Mouse (Mus musculus) testis, adult 2 months (tissue): ENCODE results near the gene Syne1. TPM values are rescaled to one million over a fixed set of nuclear protein-coding genes. Genes with fewer than 3 reads are reported as not detected.
A peak's percentile ranks its signal among the peaks of the same experiment; 100 is the strongest.

Source experiments
- H3K27ac ChIP-seq: fragments of 200-500 bp; 2 replicates; pipeline ENCODE4 v1.5.1; 2012; ENCODE audit warnings: low read depth, low read length; ENCODE audit not compliant: control insufficient read depth, insufficient read depth
- H3K27me3 ChIP-seq: fragments of 200-500 bp; 2 replicates; pipeline ENCODE4 v1.6.1; 2012; ENCODE audit warnings: mild to moderate bottlenecking, low read length, moderate library complexity; ENCODE audit not compliant: control insufficient read depth, insufficient read depth
- H3K36me3 ChIP-seq: fragments of 200-500 bp; 2 replicates; pipeline ENCODE4 v1.6.1; 2012; ENCODE audit warnings: mild to moderate bottlenecking, low read length; ENCODE audit not compliant: control insufficient read depth, insufficient read depth
- H3K4me1 ChIP-seq: fragments of 200-500 bp; 2 replicates; pipeline ENCODE4 v1.6.1; 2012; ENCODE audit warnings: low read length; ENCODE audit not compliant: control insufficient read depth, insufficient read depth
- H3K4me3 ChIP-seq: fragments of 200-500 bp; 2 replicates; pipeline ENCODE4 v1.5.1; 2012; ENCODE audit warnings: low read depth, mild to moderate bottlenecking, low read length, moderate library complexity, mixed read lengths; ENCODE audit not compliant: control insufficient read depth
- CTCF ChIP-seq: fragments of 200-500 bp; IDR thresholded peaks from 2 replicates; pipeline ENCODE4 v1.5.1; 2012; ENCODE audit warnings: low read depth, mild to moderate bottlenecking, inconsistent platforms, low read length, moderate library complexity; ENCODE audit not compliant: control insufficient read depth, insufficient read depth, insufficient replicate concordance
- POLR2A ChIP-seq: fragments of 200-500 bp; IDR thresholded peaks from 2 replicates; pipeline ENCODE4 v1.6.1; 2012; ENCODE audit warnings: low read depth, mild to moderate bottlenecking, inconsistent platforms, low read length, moderate library complexity; ENCODE audit not compliant: control insufficient read depth
- polyA plus RNA-seq: library from polyadenylated mRNA; depleted of rRNA; stranded (reverse); fragments of >200 nt; gene quantifications from 2 replicates; pipeline ENCODE4 v1.2.3, GENCODE M21; 2012

Syne1 gene
- polyA plus RNA-seq, 1 experiment, result 2.4 TPM

- Histone ChIP-seq H3K36me3 (no peaks in the 10 kb centered on the region), H3K4me1 (peaks cover 7% of the 10 kb centered on the region), H3K27ac (peak overlapping the region; percentile 39; the same call in 1 of the 2 replicates), H3K4me3 (peak overlapping the region; percentile 83), H3K27me3 (no peaks in the 10 kb centered on the region)
- TF ChIP-seq POLR2A, result no peak
These were observed 887 bp downstream of the Syne1 start for GRCm38 (mm10) chr10:5550168-5551021.

- TF ChIP-seq CTCF (no peak), POLR2A (no peak)
- H3K27ac ChIP-seq, result no peak overlapping the region; the same call in 1 of the 2 replicates
- H3K4me3 ChIP-seq, result peak overlapping the region; percentile 83
- H3K36me3 ChIP-seq, result no peaks in the 10 kb centered on the region
- no peaks in the 10 kb centered on the region for H3K27me3 ChIP-seq
- H3K4me1 ChIP-seq, result peaks cover 7% of the 10 kb centered on the region
These were observed 1.5 kb downstream of the Syne1 start for GRCm38 (mm10) chr10:5549871-5550167.

- Histone ChIP-seq H3K4me3 (no peak overlapping the region), H3K27ac (peak overlapping the region; percentile 8; the same call in 1 of the 2 replicates), H3K36me3 (no peaks in the 10 kb centered on the region), H3K27me3 (no peaks in the 10 kb centered on the region), H3K4me1 (peaks cover 7% of the 10 kb centered on the region)
- TF ChIP-seq CTCF (no peak), POLR2A (no peak)
These were observed 2.6 kb downstream of the Syne1 start for GRCm38 (mm10) chr10:5548651-5549050.

- no peaks in the 10 kb centered on the region for H3K27me3 ChIP-seq
- no peak overlapping the region for H3K4me3 ChIP-seq
- no peak overlapping the region for H3K27ac ChIP-seq
- peaks cover 7% of the 10 kb centered on the region for H3K4me1 ChIP-seq
- TF ChIP-seq CTCF (no peak), POLR2A (no peak)
- no peaks in the 10 kb centered on the region for H3K36me3 ChIP-seq
These were observed 3.5 kb downstream of the Syne1 start for GRCm38 (mm10) chr10:5547769-5548168.

DNA sequence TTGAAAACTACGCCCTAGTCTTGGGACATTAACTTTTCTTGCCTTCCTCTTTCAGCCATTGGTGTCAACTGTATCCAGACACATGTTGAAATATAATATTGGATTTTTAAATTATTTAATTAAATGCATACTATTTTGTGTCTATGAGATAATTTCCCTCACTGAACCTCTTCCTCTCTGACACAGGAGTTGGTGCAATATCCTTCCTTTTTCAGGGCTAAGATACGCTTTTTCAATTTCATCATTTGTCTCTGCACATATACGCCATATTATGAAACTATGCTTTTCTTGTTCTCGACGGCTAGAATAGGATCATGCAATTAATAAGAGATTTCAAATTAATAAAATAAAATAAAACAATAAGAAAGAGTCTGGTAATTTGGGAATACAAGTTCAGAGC lies 4.9 kb downstream of the Syne1 start:
- Histone ChIP-seq H3K4me1 (peaks cover 7% of the 10 kb centered on the region), H3K36me3 (no peaks in the 10 kb centered on the region)
- no peak for TF ChIP-seq POLR2A
- TF ChIP-seq CTCF, result no peak

GRCm38 (mm10) chr10:5528284-5528683 lies 23.0 kb downstream of the Syne1 start:
- TF ChIP-seq CTCF, result no peak
- TF ChIP-seq POLR2A, result no peak
- H3K4me3 ChIP-seq, result no peak overlapping the region

More for the DNA sequence above, 4.9 kb downstream of the Syne1 start:
- Histone ChIP-seq H3K27ac (no peak overlapping the region), H3K4me3 (no peak overlapping the region), H3K27me3 (no peaks in the 10 kb centered on the region)

DNA sequence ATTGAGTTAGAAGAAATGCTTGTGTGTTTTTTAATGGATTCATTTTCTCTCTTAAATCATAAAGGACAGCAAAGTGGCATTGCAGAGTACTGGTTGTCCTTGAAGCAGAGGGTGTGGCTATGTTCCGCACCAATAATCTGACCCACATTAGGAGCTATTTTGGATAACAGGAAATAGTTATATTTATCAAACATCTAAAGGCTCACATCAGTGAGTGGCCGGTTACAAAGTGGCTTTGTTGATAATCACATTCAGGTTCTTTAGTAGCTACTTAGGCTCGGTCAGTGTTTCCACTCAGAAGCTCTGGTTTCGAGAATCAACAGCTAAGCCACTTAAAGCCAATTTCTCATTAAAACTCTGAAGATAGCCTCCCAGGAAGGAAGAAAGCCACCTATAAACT lies 23.6 kb downstream of the Syne1 start:
- no peaks in the 10 kb centered on the region for H3K36me3 ChIP-seq
- no peak overlapping the region for H3K27ac ChIP-seq
- no peak overlapping the region for H3K4me3 ChIP-seq
- H3K27me3 ChIP-seq, result no peaks in the 10 kb centered on the region
- TF ChIP-seq POLR2A (no peak), CTCF (no peak)
- no peaks in the 10 kb centered on the region for H3K4me1 ChIP-seq

More at GRCm38 (mm10) chr10:5528284-5528683, 23.0 kb downstream of the Syne1 start:
- H3K36me3 ChIP-seq, result no peaks in the 10 kb centered on the region
- no peak overlapping the region for H3K27ac ChIP-seq
- no peaks in the 10 kb centered on the region for H3K27me3 ChIP-seq
- H3K4me1 ChIP-seq, result no peaks in the 10 kb centered on the region

DNA sequence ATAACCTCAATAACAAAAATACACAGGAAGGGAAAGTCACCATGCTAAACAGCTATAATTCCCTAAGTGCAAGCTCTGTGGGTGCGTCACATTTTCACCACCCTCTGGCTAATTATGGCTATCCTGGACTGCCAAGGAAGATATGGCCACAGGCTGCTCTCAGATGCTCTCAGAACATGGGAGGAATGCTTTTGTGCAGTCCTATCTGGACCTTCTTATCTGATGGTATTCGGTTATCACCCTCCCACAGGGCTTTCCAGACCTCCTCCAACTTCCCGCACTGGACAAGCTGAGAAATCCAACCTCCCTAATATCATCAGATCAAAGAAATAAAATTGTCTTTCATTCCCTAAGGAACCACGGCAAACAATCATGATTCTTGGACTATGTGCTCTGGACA lies 28.4 kb downstream of the Syne1 start:
- no peaks in the 10 kb centered on the region for H3K27me3 ChIP-seq
- no peak overlapping the region for H3K27ac ChIP-seq
- no peaks in the 10 kb centered on the region for H3K4me1 ChIP-seq
- TF ChIP-seq CTCF, result no peak
- no peak for TF ChIP-seq POLR2A
- H3K4me3 ChIP-seq, result no peak overlapping the region
- no peaks in the 10 kb centered on the region for H3K36me3 ChIP-seq
